Mouse (Mus musculus) brain, embryonic 14.5 days (tissue): ENCODE results near the gene Nfe2l2.
"Not testable (repeated sequence)": the region's sequence is repeated elsewhere in the genome, so short reads cannot be mapped to it uniquely, and the experiment has no call there.

Experiments
- CTCF ChIP-seq: fragments of 200-500 bp; IDR thresholded peaks from 2 replicates; pipeline ENCODE4 v1.5.1; 2012; ENCODE audit warnings: inconsistent platforms, mild to moderate bottlenecking, moderate library complexity, borderline replicate concordance; ENCODE audit not compliant: insufficient read depth, insufficient read length; ENCODE audit errors: extremely low read depth
- POLR2A ChIP-seq: fragments of 200-500 bp; IDR thresholded peaks from 2 replicates; pipeline ENCODE4 v1.6.1; 2012; ENCODE audit warnings: mild to moderate bottlenecking, inconsistent platforms, borderline replicate concordance; ENCODE audit not compliant: poor library complexity, insufficient read depth, insufficient read length, severe bottlenecking; ENCODE audit errors: extremely low read depth

GRCm38 (mm10) chr2:75637822-75638221 is 66.6 kb downstream of the Nfe2l2 start:
- not testable (repeated sequence) for TF ChIP-seq POLR2A, CTCF
